Mouse (Mus musculus) heart, embryonic 13.5 days (tissue): ENCODE data around the gene Hsph1. TPM values are rescaled to one million over a fixed set of nuclear protein-coding genes. Genes with fewer than 3 reads are reported as not detected.

Source experiments
- ATAC-seq: fragments of 200-750 bp; cut with Nextera tagmentation; 2 replicates; pipeline ENCODE4 v1.8.0; 2017; ENCODE audit warnings: moderate TSS enrichment; ENCODE audit not compliant: insufficient number of reproducible peaks, low FRiP score, low TSS enrichment; ENCODE audit errors: extremely low read depth
- H3K27ac ChIP-seq: fragments of 300-500 bp; sonication (generic); replicated peaks from 2 replicates; pipeline ENCODE4 v1.5.1; 2015; ENCODE audit warnings: moderate library complexity, mild to moderate bottlenecking, inconsistent platforms
- H3K27me3 ChIP-seq: fragments of 300-500 bp; sonication (generic); replicated peaks from 2 replicates; pipeline ENCODE4 v1.6.1; 2015; ENCODE audit warnings: mild to moderate bottlenecking, inconsistent platforms
- H3K36me3 ChIP-seq: fragments of 300-500 bp; sonication (generic); 2 replicates; pipeline ENCODE4 v1.6.1; 2015; ENCODE audit warnings: mild to moderate bottlenecking, inconsistent platforms
- H3K4me1 ChIP-seq: fragments of 300-500 bp; sonication (generic); 2 replicates; pipeline ENCODE4 v1.6.1; 2015; ENCODE audit warnings: inconsistent platforms
- H3K4me2 ChIP-seq: fragments of 300-500 bp; sonication (generic); 2 replicates; pipeline ENCODE4 v1.6.1; 2015; ENCODE audit warnings: inconsistent platforms, mild to moderate bottlenecking, moderate library complexity
- H3K4me3 ChIP-seq: fragments of 300-500 bp; sonication (generic); 2 replicates; pipeline ENCODE4 v1.5.1; 2015; ENCODE audit warnings: moderate library complexity, mild to moderate bottlenecking, inconsistent platforms
- H3K9ac ChIP-seq: fragments of 300-500 bp; sonication (generic); 2 replicates; pipeline ENCODE4 v1.6.1; 2015; ENCODE audit warnings: inconsistent platforms, mild to moderate bottlenecking, moderate library complexity
- H3K9me3 ChIP-seq: fragments of 300-500 bp; sonication (generic); 2 replicates; pipeline ENCODE4 v1.6.1; 2016; ENCODE audit warnings: inconsistent platforms
- WGBS: fragments of 180-500 bp; shearing (Covaris S2); methylation state at CpG from one replicate; pipeline ENCODE4 v1.1.7; 2015; ENCODE audit warnings: mixed read lengths; 5-methylcytosine and 5-hydroxymethylcytosine counted together
- polyA plus RNA-seq: library from polyadenylated mRNA; unstranded; fragments of >200 nt; fragmentation: Nextera tagmentation; extraction: Ambion mirVana; gene quantifications from 2 replicates; pipeline ENCODE4 v1.2.1, GENCODE M21; 2015

Gene Hsph1
- polyA plus RNA-seq, 1 experiment from 2014 or later = 30.1 TPM

- Histone ChIP-seq H3K9ac (no peak overlapping the region), H3K9me3 (0 out of 2 replicates have a peak, but pooled peaks cover 5% of the 10 kb centered on the region), H3K4me3 (no peak overlapping the region), H3K4me1 (no peaks in the 10 kb centered on the region), H3K27ac (no peak overlapping the region), H3K27me3 (no peaks in the 10 kb centered on the region), H3K36me3 (no peaks in the 10 kb centered on the region), H3K4me2 (no peak overlapping the region)
- WGBS = 51% methylated on average over 9 of the region's 9 CpGs
- ATAC-seq = no peak
Observed at GRCm38 (mm10) chr5:149658741-149659413, 22.7 kb upstream of the Hsph1 start.

- H3K27ac ChIP-seq = no peak overlapping the region
- no peaks in the 10 kb centered on the region for H3K4me1 ChIP-seq
- H3K9me3 ChIP-seq = 0 out of 2 replicates have a peak, but pooled peaks cover 5% of the 10 kb centered on the region
- no peak overlapping the region for H3K4me2 ChIP-seq
- no peak overlapping the region for H3K9ac ChIP-seq
- no peaks in the 10 kb centered on the region for H3K27me3 ChIP-seq
- no peaks in the 10 kb centered on the region for H3K36me3 ChIP-seq
- WGBS = 50% methylated on average over 3 of the region's 3 CpGs
- H3K4me3 ChIP-seq = no peak overlapping the region
- ATAC-seq = no peak
Observed at GRCm38 (mm10) chr5:149658022-149658421, 21.8 kb upstream of the Hsph1 start.

- Histone ChIP-seq H3K27ac (no peak overlapping the region), H3K4me1 (no peaks in the 10 kb centered on the region), H3K36me3 (no peaks in the 10 kb centered on the region), H3K9me3 (no peaks in the 10 kb centered on the region), H3K4me3 (no peak overlapping the region), H3K9ac (no peak overlapping the region), H3K4me2 (no peak overlapping the region), H3K27me3 (no peaks in the 10 kb centered on the region)
- no peak for ATAC-seq
- WGBS = 82% methylated on average over 9 of the region's 9 CpGs
Observed at GRCm38 (mm10) chr5:149655636-149656035, 19.5 kb upstream of the Hsph1 start.

GRCm38 (mm10) chr5:149650179-149650553 lies 14.0 kb upstream of the Hsph1 start:
- H3K9ac ChIP-seq = no peak overlapping the region
- ATAC-seq = no peak
- H3K4me3 ChIP-seq = no peak overlapping the region
- peaks cover 25% of the 10 kb centered on the region for H3K4me1 ChIP-seq
- H3K9me3 ChIP-seq = no peaks in the 10 kb centered on the region
- no peak overlapping the region for H3K27ac ChIP-seq
- H3K27me3 ChIP-seq = no peaks in the 10 kb centered on the region
- no peaks in the 10 kb centered on the region for H3K36me3 ChIP-seq
- no peak overlapping the region for H3K4me2 ChIP-seq
- WGBS = 48% methylated on average over 4 of the region's 4 CpGs

- 72% methylated on average over 14 of the region's 14 CpGs for WGBS
- no peak overlapping the region for H3K4me2 ChIP-seq
- no peaks in the 10 kb centered on the region for H3K9me3 ChIP-seq
- no peak for ATAC-seq
- no peak overlapping the region for H3K9ac ChIP-seq
- H3K36me3 ChIP-seq = no peaks in the 10 kb centered on the region
- H3K27ac ChIP-seq = no peak overlapping the region
- no peak overlapping the region for H3K4me3 ChIP-seq
- H3K4me1 ChIP-seq = peaks cover 25% of the 10 kb centered on the region
- H3K27me3 ChIP-seq = no peaks in the 10 kb centered on the region
Observed at GRCm38 (mm10) chr5:149649499-149650178, 13.5 kb upstream of the Hsph1 start.

GRCm38 (mm10) chr5:149648895-149649406 lies 12.8 kb upstream of the Hsph1 start:
- 36% methylated on average over 6 of the region's 6 CpGs for WGBS
- no peak overlapping the region for H3K27ac ChIP-seq
- no peaks in the 10 kb centered on the region for H3K27me3 ChIP-seq
- no peak overlapping the region for H3K9ac ChIP-seq
- ATAC-seq = no peak; the same call in 1 of the 2 replicates
- peaks cover 25% of the 10 kb centered on the region for H3K4me1 ChIP-seq
- no peak overlapping the region for H3K4me2 ChIP-seq
- no peak overlapping the region for H3K4me3 ChIP-seq
- no peaks in the 10 kb centered on the region for H3K36me3 ChIP-seq
- no peaks in the 10 kb centered on the region for H3K9me3 ChIP-seq

- H3K4me1 ChIP-seq = peaks cover 25% of the 10 kb centered on the region
- no peaks in the 10 kb centered on the region for H3K9me3 ChIP-seq
- no peak overlapping the region for H3K4me3 ChIP-seq
- 45% methylated on average over 4 of the region's 4 CpGs for WGBS
- no peak overlapping the region for H3K4me2 ChIP-seq
- ATAC-seq = no peak
- no peak overlapping the region for H3K9ac ChIP-seq
- H3K27ac ChIP-seq = no peak overlapping the region
- no peaks in the 10 kb centered on the region for H3K36me3 ChIP-seq
- no peaks in the 10 kb centered on the region for H3K27me3 ChIP-seq
Observed at GRCm38 (mm10) chr5:149648196-149648595, 12.0 kb upstream of the Hsph1 start.

DNA sequence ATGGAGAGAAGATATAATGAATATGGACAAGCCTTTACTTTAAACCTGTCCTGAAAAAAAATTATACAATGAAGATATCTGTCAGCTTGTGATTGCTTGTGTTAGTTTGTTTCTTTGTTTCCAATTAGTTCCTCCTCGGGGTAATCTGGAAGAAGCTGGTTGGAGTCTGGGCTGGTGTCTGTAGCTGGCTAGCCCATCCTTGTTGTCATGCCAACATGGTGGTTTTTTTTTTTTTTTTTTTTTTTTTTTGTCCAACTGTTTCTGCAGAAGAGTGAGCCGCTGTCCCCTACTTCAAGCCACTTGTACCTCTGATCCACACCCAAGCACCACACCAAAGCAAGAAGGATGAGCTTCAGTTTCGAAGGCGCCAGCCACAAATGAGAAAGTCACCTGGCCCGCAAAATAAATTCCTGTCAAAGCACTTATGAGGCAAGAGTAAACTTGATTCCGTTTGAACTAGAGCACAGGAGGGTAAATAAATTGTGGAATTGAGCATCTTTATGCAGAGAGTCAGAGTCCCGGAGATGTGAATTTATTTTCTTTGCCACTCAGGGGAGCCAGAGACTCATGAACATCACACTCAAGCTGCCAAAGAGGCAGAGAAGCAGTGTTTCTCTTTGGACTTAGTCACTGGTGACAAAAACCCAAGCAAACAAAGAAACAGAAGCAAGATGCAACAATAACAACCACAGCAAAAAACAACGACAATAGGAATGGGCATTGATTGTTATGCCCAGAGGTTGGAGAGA lies 11.4 kb upstream of the Hsph1 start:
- no peak overlapping the region for H3K4me3 ChIP-seq
- no peak overlapping the region for H3K4me2 ChIP-seq
- no peaks in the 10 kb centered on the region for H3K36me3 ChIP-seq
- no peak overlapping the region for H3K9ac ChIP-seq
- 75% methylated on average over 8 of the region's 8 CpGs for WGBS
- no peak overlapping the region for H3K27ac ChIP-seq
- H3K4me1 ChIP-seq = peaks cover 25% of the 10 kb centered on the region
- H3K27me3 ChIP-seq = no peaks in the 10 kb centered on the region
- no peak for ATAC-seq
- H3K9me3 ChIP-seq = no peaks in the 10 kb centered on the region

- no peak for ATAC-seq
- no peaks in the 10 kb centered on the region for H3K27me3 ChIP-seq
- H3K36me3 ChIP-seq = no peaks in the 10 kb centered on the region
- no peak overlapping the region for H3K4me2 ChIP-seq
- no peaks in the 10 kb centered on the region for H3K9me3 ChIP-seq
- H3K9ac ChIP-seq = no peak overlapping the region
- H3K4me3 ChIP-seq = no peak overlapping the region
- no peak overlapping the region for H3K27ac ChIP-seq
- peaks cover under 1% of the 10 kb centered on the region; the same call in 1 of the 2 replicates for H3K4me1 ChIP-seq
- 76% methylated on average over 11 of the region's 11 CpGs for WGBS
Observed at GRCm38 (mm10) chr5:149642783-149643509, 6.8 kb upstream of the Hsph1 start.

- WGBS = 59% methylated on average over 6 of the region's 6 CpGs
- ATAC-seq = no peak
- no peak overlapping the region for H3K27ac ChIP-seq
Observed at GRCm38 (mm10) chr5:149642366-149642765, 6.2 kb upstream of the Hsph1 start.

More at GRCm38 (mm10) chr5:149642366-149642765, 6.2 kb upstream of the Hsph1 start:
- H3K9me3 ChIP-seq = no peaks in the 10 kb centered on the region
- no peaks in the 10 kb centered on the region for H3K36me3 ChIP-seq
- H3K27me3 ChIP-seq = no peaks in the 10 kb centered on the region
- H3K4me2 ChIP-seq = no peak overlapping the region
- no peak overlapping the region for H3K9ac ChIP-seq
- no peak overlapping the region for H3K4me3 ChIP-seq
- H3K4me1 ChIP-seq = peaks cover 1% of the 10 kb centered on the region
